Mouse (Mus musculus) urinary bladder, adult 2 months (tissue): ENCODE results near the gene Zfp341. TPM values are rescaled to one million over a fixed set of nuclear protein-coding genes. Genes with fewer than 3 reads are reported as not detected.

ENCODE experiments used
- DNase-seq: peaks from one replicate; pipeline ENCODE4 v3.0.0; 2022; ENCODE audit warnings: low spot score
- polyA plus RNA-seq: library from polyadenylated mRNA; depleted of rRNA; stranded (reverse); fragments of >200 nt; gene quantifications from 2 replicates; pipeline ENCODE4 v1.2.3, GENCODE M21; 2012; rRNA removed

The Zfp341 gene
- polyA plus RNA-seq, result 3.6 and 3.7 TPM in 2 replicates

GRCm38 (mm10) chr2:154613118-154614115, at the start of gene Zfp341, which contains the start of gene 4930519P11Rik:
Gene Zfp341, plus strand, starts transcription at chr2:154613297.
Gene 4930519P11Rik, minus strand, starts transcription at chr2:154613437.
- DNase-seq, result peak; percentile 87

DNA sequence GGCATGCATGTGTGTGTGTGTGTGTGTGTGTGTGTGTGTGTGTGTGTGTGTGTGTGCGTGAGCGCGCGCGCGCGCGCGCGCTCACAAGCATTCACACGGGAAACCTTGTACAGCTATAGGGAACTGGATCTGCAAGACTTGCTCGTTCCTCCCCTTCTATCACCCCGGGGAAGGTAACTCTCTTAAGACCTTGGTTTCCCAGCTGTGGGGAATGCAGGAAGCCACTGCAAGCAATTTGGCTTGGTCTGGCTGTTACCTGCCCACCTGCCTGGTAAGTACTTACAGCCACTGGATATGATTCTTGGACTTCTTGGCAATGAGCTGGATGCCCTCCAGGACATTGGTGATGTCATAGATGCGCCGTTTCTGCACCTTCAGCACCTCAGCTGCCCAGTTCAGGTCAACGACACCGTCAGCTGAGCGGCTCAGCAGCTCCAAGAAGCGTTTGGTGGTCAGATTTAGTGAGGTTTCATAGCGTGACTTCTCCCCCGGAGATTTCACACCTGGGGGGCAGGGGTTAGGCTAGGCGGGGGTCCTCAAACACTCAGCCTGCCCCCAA, 49.4 kb upstream of the Zfp341 start:
- DNase-seq, result no peak

DNA sequence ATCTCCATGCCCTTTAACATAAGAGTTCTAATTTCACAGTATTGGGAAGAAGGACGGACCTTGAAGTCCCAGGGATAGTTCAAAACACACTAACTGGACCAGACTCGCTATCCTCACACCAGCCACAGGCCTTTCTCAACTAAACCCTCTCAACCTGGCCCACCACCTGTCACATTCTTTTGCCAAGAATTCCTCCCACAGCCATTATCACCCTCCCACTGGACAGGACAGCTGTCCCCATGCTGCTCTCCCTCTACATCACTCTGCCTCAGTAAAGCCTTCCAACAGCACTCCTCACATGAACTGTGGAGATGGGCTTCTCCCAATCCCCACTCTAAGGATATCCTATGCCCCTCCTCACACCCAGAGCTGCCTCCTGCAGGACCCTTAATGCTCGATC, 47.5 kb upstream of the Zfp341 start:
- no peak for DNase-seq

DNA sequence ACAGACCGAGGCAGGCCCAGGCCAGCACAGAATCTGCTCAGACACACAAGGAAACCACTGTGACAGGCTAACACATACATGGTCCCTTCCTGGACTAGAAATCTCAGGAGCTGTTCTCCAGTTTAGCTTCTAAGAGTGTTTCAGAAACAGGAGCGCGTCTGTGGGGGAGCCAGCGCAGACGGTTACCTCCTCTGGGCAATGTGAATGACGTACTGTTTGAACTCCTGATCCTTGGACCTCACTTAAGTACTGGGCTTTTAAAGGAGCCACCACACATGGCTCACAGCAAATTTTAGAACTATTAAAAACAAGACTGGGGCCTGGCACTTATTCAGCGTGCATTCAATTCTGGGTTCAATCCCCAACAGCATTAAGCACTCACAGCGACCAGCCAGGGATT, 46.5 kb upstream of the Zfp341 start:
- no peak for DNase-seq

- DNase-seq, result no peak
These were observed 45.3 kb upstream of the Zfp341 start for GRCm38 (mm10) chr2:154567766-154568165.

GRCm38 (mm10) chr2:154568329-154569070, 44.6 kb upstream of the Zfp341 start:
- DNase-seq, result no peak

GRCm38 (mm10) chr2:154569071-154569748, 43.9 kb upstream of the Zfp341 start:
- DNase-seq, result no peak

DNA sequence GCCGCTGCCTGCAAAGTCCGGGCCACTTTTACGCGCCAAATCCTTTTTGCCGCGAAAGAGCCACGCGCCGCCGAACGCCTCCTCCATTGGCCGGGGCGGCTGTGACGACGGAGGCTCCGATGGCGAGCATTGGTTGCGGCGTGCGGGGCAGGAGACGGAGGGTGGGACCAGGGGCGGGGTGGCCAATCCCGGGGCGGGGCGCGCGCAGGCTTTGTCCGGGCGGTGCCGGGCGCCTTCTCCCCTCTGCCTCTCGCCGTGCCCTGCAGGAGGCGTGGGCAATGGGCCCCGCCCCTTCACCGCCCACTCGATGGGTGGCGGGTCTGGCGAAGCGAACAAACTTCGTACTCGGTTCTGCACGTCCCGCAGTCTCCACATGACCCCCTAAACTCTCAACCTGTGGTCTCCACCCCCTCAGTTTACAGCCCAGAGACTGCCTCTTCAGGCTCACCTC, 43.2 kb upstream of the Zfp341 start, which contains the start of gene E2f1:
E2f1 (minus strand) TSS at position 57 of the 451 bp plus-strand sequence.
- peak; percentile 87 for DNase-seq

GRCm38 (mm10) chr2:154570666-154571065, 42.4 kb upstream of the Zfp341 start:
- DNase-seq, result no peak

DNA sequence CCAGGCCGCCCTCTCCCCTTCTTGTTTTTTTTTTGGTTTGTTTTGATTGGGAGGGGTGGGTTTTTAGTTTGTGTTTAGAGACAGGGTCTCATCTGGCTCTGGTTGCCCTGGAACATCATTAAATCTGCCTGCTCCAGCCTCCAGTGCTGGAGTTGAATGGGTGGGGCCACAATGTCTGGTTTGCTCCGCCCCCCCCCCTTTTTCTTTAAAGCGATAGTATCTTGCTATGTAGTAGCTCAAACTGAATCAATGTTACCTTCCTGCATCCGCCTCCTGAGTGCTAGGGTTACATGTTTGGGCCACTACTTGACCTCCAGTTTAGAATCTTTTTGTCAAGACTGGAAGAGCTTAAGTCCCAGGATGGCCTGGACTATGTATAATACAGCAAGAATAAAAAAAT, 41.8 kb upstream of the Zfp341 start:
- DNase-seq, result no peak

- no peak for DNase-seq
These were observed 41.1 kb upstream of the Zfp341 start for GRCm38 (mm10) chr2:154571976-154572375.

DNA sequence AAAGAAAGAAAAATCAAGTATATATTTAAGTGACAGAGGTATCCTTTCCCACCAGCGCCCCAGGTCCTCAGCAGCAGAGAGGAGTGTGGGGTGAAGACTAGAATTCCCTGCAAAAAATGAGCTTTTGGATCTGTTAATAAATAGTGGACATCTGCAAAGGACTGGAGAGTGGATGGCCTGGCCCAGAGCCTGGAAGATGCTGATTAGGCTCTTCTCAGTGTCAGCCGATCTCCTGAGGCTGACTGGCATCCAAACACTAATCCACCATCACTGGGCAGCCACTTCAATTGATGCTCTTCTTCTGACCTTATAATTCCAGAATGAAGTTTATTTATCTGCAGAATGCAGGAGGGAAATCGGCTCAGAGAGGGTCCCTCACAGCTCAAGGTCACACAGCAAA, 40.1 kb upstream of the Zfp341 start:
- DNase-seq, result no peak

GRCm38 (mm10) chr2:154574271-154574670, 38.8 kb upstream of the Zfp341 start:
- no peak for DNase-seq

DNA sequence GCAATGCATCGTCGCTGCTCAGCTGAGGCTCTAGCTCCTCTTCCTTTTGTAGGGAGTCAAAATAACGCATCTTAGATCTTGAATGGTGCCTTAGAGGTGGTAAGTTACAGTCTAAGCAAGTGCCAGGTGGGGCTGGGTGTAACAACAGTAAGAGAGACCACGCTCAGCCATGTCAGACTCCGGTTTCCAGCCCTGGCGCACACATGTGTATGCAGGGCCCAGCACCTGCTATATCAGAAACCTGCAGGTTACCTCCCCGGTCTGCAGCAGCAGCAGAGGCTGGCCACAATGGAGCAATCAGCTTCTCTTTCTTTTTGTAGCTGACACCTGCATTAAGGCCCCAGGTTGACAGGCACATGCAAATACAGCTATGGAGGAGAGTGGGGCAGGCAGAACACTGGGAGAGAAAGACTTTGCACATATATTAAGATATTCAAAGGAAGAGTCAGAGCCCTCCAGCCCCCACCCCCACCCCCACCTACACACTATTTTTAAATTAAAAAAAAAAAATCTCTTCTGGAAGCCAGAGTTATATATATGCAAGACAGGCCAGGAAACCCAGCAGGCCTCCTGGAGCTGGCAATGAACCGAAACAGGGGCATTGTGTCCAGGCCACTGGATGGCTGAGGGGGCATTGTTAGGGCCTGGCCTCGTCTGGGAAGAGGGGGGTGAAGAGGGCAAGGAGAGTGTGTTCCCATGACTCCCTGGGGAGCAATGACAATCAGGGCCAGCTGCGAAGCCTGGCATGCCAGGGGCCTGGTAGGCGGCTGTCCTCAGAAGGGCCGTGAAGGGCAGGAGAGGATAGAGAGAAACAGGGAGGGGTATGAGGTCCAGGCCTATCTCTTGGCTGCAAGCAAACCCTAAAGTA, 36.0 kb upstream of the Zfp341 start:
- DNase-seq, result no peak

DNA sequence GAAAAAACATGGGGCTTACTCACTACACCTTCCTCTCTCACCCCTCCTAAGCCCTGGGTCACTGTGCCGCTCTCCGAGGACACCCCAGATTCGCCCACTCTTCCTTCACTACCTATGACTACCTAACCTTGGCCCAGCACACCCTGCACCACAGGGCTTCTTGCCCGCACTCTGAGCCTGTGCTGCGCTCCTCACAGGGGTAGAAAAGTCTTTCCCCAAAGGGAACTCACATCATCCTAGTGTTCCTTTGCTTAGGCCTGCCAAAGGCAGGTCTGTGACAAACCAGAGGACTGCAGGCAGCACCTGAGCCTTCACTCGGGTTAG, 35.4 kb upstream of the Zfp341 start:
- DNase-seq, result no peak

- no peak for DNase-seq
These were observed 32.5 kb upstream of the Zfp341 start for GRCm38 (mm10) chr2:154580586-154580985.

DNA sequence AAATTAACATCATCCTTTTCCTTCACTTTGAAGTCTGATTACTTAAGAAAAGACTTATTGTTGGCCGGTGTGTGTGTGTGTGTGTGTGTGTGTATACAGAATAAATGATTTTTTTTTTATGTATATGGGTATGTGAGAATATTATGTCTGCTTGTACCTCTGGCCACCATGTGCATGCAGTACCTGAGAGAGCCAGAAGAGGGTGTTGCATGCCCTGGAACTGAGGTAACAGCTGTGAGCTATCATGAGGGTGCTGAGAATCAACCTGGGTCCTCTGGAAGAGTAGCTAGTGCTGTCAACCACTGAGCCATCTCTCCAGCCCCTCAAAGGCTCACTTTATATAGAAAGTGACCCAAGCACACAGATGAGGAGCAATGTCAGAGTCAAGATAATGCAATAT, 31.7 kb upstream of the Zfp341 start:
- no peak for DNase-seq

DNA sequence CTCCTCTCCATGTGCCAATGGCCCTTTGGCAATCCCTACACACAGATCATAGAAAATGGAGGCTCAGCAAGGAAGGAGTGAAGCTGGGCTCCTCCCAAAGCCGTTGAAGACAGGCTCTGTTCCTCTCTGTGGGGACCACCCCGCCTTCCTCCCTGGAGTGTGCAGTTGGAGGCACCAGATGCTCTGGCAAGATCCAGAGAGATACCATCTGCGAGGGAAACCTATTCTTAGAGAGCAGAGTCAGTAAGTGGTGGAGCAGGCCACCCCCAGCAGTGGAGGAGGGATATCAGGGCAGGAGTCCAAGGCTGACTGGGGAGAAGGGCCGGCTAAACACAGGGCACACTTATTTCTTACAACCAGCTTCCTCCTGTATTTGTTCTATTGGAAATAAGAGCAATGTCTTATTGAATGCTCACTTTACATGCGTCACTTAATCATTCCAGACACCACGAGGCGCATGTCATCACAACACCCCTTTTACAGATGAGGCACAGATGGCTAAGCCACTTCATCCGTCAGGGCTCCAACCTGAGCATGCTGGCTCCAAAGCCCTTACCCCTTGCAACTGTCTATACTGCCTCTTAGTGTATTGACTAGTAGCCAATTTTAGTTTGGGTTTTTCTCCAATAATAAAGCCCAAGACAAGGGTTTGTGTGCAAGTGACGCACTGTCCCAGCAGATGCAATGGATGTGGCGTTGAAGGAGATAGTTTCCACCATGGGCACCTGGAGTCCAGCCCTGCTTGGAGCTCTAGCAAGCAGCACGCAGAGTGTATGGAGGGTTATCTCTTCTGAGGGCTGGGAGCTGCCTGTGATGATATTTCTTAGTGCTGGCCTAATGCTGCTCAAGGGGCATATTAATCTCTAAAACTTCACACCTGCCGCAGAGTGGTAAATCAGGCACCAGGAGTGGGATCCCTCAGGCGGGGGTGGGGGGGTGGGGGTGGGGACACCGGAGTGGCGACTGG, 28.9 kb upstream of the Zfp341 start:
- no peak for DNase-seq

DNA sequence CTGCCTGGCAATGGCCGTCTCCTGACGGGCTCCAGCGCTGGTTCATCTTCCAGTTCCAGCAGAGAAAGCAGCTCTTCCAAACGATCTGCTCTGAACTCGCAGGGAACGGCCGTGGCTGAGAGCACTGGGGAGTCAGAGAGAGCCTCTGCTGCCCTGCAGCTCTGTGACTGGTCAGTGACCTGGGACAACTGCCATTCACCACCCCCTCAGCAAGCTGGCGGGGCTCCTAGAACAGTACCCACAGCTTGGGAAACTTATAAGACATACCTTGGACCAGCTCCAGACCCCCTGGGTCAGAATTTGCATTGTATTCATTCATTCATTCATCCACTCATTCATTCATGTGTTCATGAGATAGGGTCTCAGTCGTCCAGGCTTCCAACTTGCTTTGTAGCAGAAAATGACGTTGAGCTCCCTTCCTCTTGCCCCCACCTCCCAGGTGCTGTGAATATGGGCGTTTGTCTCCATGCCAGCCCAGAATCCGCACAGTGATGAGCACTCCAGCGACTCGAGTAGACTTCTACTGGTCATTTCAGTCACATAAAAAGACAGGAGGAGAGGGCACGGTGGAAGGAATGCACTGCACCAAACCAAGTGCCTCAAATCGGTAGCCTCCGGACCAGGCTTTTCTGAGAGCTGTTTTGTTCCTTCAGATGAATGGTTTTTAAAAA, 28.0 kb upstream of the Zfp341 start:
- no peak for DNase-seq
